Mouse (Mus musculus): Measurements from ENCODE around the gene 2200002D01Rik.
"Not testable (repeated sequence)": the region's sequence is repeated elsewhere in the genome, so short reads cannot be mapped to it uniquely, and the experiment has no call there.

2200002D01Rik gene

DNA sequence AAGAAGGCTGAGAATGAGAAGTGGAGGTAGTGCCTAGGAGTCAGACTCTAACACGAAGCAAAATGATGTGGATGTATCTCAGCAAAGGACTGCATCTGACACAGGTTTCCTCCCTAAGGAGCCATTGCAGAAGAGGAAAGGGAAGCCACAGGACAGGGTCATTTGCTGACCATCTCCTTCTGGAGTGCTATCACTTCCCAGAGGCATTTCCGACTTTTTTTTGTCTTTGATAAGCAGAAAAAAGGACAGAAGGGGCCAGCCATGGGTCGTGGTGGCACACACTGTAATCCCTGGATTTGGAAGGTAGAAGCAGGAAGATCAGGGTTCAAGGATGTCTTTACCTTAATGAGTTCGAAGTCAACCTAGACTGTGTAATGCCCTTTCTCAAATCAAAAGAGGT is 11.7 kb downstream of the 2200002D01Rik start:
- DNase-seq: no peak

DNA sequence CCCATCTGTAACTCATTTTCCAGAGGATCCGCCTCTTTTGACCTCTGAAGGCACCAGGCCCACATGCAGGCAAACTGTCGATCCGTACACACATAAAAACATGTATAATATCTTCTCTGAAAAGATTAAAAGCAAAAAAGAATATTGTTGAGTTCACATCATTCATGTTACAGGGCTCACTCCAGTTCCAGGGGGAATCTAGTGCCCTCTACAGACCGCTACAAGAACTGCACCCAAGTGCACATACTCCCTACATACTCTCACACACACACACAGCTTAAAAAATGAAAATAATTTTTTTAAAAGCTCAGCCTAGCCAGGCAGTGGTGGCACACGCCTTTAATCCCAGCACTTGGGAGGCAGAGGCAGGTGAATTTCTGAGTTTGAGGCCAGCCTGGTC is 13.6 kb downstream of the 2200002D01Rik start:
- DNase-seq: peak; percentile 48 to 51

DNA sequence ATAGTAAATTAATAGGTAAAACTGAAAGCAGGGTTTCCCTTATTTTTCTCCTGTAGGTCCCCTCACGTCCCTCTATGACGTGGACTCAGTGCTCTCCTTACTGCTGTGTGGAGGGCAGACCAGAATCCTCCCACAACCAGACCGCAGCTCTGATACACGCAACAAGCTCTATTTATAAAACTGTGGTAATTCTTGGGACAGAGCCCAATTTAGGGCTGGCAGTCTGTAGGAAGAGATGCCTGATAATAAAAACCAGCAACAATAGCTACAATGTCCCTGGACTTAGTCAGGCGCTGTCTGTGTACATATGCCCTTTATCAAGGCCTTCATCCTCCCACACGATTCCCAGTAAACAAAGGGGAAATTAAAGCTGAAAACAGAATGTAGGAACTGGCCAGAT is 14.5 kb downstream of the 2200002D01Rik start:
- DNase-seq: no peak

DNA sequence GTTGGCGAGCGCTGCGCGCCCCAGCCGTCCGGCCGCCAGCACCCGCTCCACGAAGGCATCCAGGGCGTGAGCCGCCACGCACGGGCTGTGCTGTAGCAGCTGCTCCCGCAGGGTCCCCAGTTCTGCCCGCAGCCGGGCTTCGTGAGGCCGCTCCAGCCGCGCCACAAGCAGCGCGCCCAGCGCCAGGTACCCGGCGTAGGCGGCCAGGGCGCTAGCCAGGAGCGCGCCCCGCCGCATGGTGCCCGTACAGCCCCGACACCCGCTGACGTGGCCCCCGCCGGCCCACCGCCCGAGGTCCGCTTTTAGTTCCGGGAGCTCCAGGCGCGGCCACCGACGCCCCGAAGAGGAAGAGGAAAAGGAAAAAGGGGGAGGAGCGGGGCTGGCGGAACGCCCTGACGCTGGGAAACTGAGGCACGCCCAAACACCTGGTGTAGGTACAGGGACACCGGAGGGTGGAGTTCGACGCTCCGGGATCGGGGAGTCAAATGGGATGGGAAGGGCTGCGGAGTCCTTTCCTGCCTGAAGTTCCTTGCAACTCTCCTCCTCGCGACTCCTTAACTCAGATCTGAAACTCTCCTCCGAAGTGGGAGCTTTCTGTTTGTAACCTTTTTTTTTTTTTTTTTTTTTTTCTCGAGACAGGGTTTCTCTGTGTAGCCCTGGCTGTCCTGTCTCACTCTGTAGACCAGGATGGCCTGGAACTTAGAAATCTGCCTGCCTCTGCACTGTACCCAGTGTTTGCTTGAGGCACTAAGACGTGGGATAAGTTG is 15.8 kb downstream of the 2200002D01Rik start, which contains the start of gene Kcnk6:
TSS of gene Kcnk6 (minus strand) at position 269 of the 767 bp plus-strand sequence.
- peak; percentile 34 to 43 for DNase-seq

DNA sequence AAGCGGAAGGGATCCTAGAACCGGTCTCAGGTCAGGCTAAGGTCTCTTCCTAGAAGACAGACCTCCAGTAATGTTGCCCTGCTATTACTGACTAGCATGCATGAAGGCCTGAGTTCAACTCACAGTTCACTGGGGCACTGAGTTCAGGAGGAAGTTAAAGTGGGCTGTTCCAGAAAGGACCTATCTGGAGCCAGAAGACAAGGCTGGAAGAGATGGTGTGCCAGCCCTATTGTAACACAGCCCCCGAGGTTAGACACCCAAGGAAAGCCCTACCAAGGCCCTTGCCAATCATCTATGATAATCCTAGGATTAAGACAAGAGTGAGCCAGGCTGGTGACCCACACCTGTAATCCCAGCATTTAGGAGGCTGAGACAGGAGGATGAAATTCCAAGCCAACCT is 16.7 kb downstream of the 2200002D01Rik start:
- DNase-seq: no peak

DNA sequence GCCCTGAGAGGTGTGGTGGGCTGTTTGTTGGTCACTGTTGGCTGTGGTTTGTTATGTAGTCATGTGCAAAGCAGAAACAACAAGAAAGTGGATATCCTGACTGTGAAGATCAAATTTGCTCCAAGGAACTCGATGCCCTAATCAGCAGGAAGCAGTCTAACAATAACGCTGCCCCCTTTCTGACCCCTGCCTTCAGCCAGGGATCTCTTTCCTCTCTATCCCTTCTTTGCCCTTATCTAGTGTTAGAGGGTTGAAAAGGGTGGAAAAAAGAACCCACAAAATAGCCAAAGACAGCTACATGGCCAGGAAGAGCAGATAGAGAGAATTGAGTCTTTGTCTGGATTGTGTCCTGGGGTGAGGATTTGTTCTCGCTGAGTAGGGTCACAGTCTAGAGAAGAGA is 17.7 kb downstream of the 2200002D01Rik start:
- no peak for DNase-seq

DNA sequence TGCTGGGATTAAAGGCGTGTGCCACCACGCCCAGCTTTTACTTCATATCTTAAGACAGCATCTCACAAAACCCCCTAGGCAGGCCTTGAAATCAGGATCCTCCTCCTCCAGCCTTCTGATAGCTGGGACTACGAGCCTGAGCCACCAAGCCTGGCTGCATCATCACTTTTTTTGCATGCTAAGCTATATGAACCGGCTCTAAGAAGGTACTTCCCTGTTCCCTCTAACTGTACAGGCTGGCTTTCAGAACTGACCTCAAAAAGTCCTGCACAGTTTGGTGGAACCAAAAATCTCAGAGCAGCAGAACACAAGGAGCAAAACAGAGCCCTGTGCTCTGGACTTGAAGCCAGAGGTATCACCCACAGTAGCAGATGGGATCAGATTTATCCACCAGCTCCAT is 20.1 kb downstream of the 2200002D01Rik start:
- DNase-seq: no peak

DNA sequence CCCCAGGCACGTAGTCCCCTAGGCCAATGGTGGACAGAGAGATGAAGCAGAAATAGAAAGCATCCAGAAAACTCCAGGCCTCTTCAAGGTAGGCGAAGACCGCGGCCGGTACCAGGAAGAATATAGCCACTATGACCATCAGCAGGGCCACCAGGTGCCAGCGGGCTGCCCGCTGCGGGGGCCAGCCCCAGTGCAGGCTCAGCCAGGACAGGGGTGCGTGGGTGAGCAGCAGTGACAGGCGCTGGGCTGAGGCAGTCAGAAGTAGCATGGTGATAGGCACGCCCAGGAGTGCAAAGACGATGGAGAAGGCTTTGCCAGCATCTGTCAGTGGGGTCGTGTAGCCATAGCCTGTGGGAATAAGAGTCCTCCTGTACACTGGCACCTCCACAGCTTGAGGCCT is 22.7 kb downstream of the 2200002D01Rik start:
- no peak for DNase-seq

DNA sequence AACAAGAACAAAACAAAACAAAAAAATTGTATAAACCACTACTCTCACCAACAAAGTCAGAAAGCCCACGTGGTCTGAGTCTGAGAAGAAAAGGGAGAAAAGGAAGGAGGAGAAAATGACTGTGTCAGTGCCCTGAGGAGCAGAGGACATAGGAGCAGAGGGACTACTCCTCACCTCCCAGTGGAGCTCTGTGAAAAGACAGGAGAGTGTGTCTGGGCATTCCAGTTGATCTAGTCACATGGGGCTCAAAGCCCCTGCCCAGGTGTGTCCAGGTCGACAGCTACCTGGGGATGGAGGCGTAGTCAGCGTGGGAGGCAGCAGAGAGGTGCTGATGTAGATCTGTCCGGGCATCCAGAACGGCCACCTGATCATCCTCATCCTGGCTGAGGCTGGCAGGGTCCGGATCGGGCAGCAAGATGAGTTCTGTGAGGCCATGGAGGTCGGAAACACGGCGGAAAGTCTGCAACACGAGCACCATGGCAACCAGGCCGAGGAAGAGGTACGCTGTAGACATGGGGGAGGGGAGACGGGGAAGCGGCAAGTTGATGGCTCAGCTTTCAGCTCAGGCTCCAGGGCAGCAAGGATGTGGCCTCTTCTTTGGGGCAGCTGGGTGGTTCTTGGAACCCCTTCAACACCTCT is 23.4 kb downstream of the 2200002D01Rik start:
- DNase-seq: no peak

DNA sequence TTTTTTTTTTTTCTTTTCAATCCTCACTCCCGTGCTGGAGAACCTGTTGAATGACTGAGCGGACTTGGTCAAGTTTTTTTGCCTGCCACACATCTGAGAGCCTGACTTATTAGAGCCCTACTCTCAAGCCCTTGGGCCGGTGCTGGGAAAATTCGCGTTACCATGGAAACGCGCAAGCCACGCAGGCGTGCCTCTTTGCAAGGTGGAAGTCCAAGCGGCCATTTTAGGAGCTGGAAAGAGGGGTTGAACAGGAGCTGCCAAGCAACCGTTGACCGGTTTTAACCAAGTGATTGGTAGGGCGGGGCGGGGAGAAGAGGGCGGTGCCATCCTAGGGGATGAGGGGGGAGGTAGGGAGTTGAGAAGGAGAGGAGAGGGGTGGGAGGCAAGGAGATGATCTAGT is 33.4 kb downstream of the 2200002D01Rik start:
- no peak for DNase-seq

DNA sequence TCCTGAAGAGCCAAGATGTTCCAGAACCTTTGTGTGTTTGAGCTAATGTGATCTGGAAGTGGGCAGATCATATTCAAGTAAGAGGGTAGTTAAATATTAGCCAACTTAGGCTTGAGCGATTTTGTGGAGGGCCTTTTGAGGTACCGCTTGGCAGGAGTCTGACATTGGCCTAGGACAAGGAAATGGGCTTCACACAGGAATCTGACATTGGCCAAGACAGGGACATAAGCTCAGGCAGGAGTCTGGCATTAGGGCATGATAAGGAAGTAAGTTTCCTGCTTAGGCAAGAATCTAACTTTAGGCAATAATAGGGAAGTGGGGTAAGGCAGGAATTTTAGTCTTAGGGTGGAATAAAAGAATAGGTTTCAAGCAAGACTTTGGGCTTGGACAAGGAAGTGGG is 34.0 kb downstream of the 2200002D01Rik start:
- no peak for DNase-seq

DNA sequence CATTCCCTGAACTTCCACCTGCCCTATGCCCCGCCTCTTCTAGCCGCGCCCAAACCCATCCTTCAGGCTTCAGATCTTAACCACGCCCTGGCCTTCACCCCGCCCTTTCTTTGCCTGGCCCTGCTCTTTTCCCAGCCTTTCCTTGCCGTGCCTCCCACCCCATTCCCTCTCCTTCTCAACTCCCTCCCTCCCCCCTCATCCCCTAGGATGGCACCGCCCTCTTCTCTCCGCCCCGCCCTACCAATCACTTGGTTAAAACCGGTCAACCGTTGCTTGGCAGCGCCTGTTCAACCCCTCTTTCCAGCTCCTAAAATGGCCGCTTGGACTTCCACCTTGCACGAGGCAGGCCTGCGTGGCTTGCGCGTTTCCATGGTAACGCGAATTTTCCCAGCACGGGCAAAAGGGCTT is 34.6 kb downstream of the 2200002D01Rik start, which contains the start of gene Catsperg1:
TSS of gene Catsperg1 (minus strand) at position 361 of the 408 bp plus-strand sequence.
- DNase-seq: no peak

DNA sequence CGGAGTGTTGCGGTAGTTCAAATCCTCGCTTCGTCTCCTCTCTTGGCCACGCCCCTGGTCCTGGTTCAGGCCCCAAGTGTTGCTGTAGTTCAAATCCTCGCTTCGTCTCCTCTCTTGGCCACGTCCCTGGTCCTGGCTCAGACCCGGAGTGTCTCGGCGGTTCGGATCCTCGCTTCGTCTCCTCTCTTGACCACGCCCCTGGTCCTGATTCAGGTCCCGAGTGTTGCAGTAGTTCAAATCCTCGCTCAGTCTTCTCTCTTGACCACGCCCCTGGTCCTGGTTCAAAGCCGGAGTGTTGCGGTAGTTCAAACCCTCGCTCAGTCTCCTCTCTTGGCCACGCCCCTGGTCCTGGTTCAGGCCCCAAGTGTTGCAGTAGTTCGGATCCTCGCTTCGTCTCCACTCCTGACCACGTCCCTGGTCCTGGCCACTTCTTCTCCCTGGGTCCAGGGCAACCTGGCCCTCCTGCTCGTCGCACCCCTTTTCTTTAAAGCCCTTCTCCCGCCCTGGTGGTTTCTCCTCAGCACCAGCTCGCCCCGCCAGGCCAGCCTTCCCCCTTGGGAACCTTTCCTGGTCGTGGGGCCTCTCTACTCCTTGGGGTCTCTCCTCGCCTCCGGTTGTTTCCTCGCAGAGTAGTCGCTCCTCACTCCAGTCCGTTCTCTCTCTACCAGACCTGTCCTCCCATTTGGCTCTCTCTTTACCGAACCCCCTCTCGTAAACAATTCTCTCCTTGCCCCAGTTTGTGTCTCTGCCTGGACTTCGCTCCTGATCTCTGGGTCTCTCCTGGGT is 35.3 kb downstream of the 2200002D01Rik start:
- DNase-seq: not testable (repeated sequence)

DNA sequence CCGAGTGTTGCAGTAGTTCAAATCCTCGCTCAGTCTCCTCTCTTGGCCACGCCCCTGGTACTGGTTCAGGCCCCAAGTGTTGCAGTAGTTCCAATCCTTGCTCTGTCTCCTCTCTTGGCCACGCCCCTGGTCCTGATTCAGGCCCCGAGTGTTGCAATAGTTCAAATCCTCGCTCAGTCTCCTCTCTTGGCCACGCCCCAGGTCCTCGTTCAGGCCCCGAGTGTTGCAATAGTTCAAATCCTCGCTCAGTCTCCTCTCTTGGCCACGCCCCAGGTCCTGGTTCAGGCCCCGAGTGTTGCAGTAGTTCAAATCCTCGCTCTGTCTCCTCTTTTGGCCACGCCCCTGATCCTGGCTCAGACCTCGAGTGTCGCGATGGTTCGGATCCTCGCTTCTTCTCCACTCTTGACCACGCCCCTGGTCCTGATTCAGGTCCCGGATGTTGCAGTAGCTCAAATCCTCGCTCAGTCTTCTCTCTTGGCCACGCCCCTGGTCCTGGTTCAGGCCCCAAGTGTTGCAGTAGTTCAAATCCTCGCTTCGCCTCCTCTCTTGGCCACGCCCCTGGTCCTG is 36.0 kb downstream of the 2200002D01Rik start:
- DNase-seq: no peak

DNA sequence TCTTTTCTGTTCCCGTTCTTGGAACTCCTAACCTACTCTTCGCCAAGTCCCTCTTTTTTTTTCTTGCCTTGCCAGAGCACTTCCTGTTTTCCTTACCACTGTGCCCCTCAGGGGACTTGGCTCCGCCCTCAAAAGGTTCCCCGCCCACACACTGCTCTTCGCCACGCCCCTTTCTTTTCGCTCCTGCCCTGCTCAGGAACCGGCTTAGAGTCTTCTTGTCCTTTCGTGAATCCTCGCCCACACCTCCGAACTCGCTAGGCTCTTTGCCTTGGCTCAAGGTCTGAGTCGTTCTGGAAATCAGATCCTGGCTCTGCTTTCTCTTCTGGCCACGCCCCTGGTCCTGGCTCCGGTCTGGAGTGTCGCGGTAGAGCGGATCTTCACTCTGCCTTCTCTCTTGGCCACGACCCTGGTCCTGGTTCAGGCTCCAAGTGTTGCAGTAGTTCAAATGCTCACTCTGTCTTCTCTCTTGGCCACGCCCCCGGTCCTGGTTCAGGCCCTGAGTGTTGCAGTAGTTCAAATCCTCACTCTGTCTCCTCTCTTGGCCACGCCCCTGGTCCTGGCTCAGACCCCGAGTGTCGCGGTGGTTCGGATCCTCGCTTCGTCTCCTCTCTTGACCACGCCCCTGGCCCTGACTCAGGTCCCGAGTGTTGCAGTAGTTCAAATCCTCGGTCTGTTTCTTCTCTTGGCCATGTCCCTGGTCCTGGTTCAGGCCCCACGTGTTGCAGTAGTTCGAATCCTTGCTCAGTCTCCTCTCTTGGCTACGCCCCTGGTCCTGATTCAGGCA is 36.7 kb downstream of the 2200002D01Rik start:
- peak; percentile 94 to 95 for DNase-seq

DNA sequence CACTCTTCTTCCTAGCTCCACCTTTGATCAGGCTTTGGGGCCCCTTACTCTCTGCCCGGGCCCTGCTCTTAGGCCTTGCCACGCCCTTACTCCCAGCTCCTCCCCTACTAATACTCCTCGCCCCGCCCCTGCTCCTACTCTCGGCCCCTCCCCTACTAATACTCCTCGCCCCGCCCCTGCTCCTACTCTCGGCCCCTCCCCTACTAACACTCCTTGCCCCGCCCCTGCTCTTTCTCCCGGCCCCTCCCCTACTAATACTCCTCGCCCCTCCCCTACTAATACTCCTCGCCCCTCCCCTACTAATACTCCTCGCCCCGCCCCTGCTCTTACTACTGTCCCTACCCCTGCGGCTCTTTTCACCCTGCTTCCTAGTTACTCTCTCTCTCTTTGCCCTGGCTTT is 37.3 kb downstream of the 2200002D01Rik start:
- DNase-seq: peak in 1 of 2 experiments; percentile 75

DNA sequence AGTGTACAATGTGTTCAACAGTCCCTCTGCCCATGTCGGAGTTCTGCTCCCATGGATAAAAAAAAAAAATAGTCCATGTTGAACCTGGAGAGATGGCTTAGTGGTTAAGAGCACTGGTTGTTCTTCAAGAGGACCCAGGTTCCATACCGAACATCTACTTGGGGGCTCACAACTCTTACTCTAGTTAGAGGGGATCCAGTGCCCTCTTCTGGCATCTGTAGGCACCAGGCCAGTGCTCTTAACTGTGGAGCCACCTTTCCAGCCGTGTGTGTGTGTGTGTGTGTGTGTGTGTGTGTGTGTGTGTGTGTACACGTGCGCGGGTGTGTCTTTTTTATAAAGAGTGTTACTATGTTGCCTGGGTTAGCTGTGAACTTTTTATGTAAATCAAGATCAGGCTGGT is 45.7 kb downstream of the 2200002D01Rik start:
- DNase-seq: no peak

All from B cell, adult 2 months (primary cell).